Mouse (Mus musculus) heart, postnatal 14 days (tissue): ENCODE measurements around the gene Pdgfd. TPM values are rescaled to one million over a fixed set of nuclear protein-coding genes. Genes with fewer than 3 reads are reported as not detected.
A peak's percentile ranks its signal among the peaks of the same experiment; 100 is the strongest.
"Not testable (repeated sequence)": the region's sequence is repeated elsewhere in the genome, so short reads cannot be mapped to it uniquely, and the experiment has no call there.

Source experiments
- DNase-seq, 2 experiments: peaks; one replicate each; pipeline ENCODE4 v3.0.0; 2021 to 2022
- intact Hi-C: fragments of 180-260 bp; cut with DNase I; formaldehyde crosslinking; loops from one replicate; pipeline ENCODE4 v1.15.1; 2025
- long read RNA-seq, 2 experiments: library from polyadenylated mRNA; stranded (forward); transcript quantifications; one replicate each; pipeline ENCODE4 v2.0.0; 2021
- total RNA-seq, 2 experiments: library from RNA; stranded (reverse); gene quantifications; 2 replicates each; pipeline ENCODE4 v1.2.3; 2021

Pdgfd gene
- 10 to 100 TPM; 13.3 to 15.8 TPM for total RNA-seq
- long read RNA-seq, experiment 1, transcript Pdgfd-203 (6 exons, 2,862 nt), result major isoform, 9 of 34 reads
- long read RNA-seq, experiment 1, transcript Pdgfd-202 (7 exons, 1,795 nt), result major isoform, 9 of 34 reads
- long read RNA-seq, experiment 1, transcript Pdgfd-201 (7 exons, 3,131 nt), result minor isoform, 6 of 34 reads
- long read RNA-seq, experiment 1, partial matches to known transcripts, result 1 of 34 reads
- long read RNA-seq, experiment 1, other reads (novel, unspliced or antisense), result 9 of 34 reads
- long read RNA-seq, experiment 2, transcript Pdgfd-202 (7 exons, 1,795 nt), result major isoform, 12 of 28 reads
- long read RNA-seq, experiment 2, transcript Pdgfd-203 (6 exons, 2,862 nt), result minor isoform, 10 of 28 reads
- long read RNA-seq, experiment 2, partial matches to known transcripts, result 0 of 28 reads
- long read RNA-seq, experiment 2, other reads (novel, unspliced or antisense), result 4 of 28 reads

GRCm38 (mm10) chr9:6168391-6169037 is at the start of gene Pdgfd:
TSS of gene Pdgfd (plus strand) at chr9:6168584.
- peak; percentile 75 to 78 for DNase-seq
- intact Hi-C loops, result loop anchor here (10.0 kb wide), 2 partner anchors 176 to 226 kb away; no protein-coding TSS in a partner anchor

- intact Hi-C loops, result loop anchor here (10.0 kb wide), 2 partner anchors 176 to 226 kb away; no protein-coding TSS in a partner anchor
- peak; percentile 1 to 8 for DNase-seq
Observed at GRCm38 (mm10) chr9:6169038-6169431, 651 bp downstream of the Pdgfd start.

GRCm38 (mm10) chr9:6170962-6171361 is 2.6 kb downstream of the Pdgfd start:
- intact Hi-C loops, result loop anchor here (5.0 kb wide), 1 partner anchor 496 kb away; no protein-coding TSS in a partner anchor
- no peak for DNase-seq

GRCm38 (mm10) chr9:6173276-6173675 is 4.9 kb downstream of the Pdgfd start:
- intact Hi-C loops, result loop anchor here (5.0 kb wide), 1 partner anchor 494 kb away; no protein-coding TSS in a partner anchor
- DNase-seq, result no peak

- intact Hi-C loops, result no loop called here
Observed at GRCm38 (mm10) chr9:6175731-6176130, 7.3 kb downstream of the Pdgfd start.

GRCm38 (mm10) chr9:6182307-6182923 is 14.0 kb downstream of the Pdgfd start:
- DNase-seq, result no peak
- intact Hi-C loops, result no loop called here

More at GRCm38 (mm10) chr9:6175731-6176130, 7.3 kb downstream of the Pdgfd start:
- DNase-seq, result no peak

- intact Hi-C loops, result no loop called here
- DNase-seq, result no peak
Observed at GRCm38 (mm10) chr9:6187955-6188354, 19.6 kb downstream of the Pdgfd start.

- DNase-seq, result no peak
- intact Hi-C loops, result no loop called here
Observed at GRCm38 (mm10) chr9:6193352-6193751, 25.0 kb downstream of the Pdgfd start.

- intact Hi-C loops, result no loop called here
- DNase-seq, result peak in 1 of 2 experiments; percentile 6
Observed at GRCm38 (mm10) chr9:6212862-6213261, 44.5 kb downstream of the Pdgfd start.

- DNase-seq, result no peak
- intact Hi-C loops, result no loop called here
Observed at GRCm38 (mm10) chr9:6217505-6217904, 49.1 kb downstream of the Pdgfd start.

- intact Hi-C loops, DNase-seq: not testable (repeated sequence)
Observed at GRCm38 (mm10) chr9:6235982-6236381, 67.6 kb downstream of the Pdgfd start.

GRCm38 (mm10) chr9:6250320-6250719 is 81.9 kb downstream of the Pdgfd start:
- intact Hi-C loops, result no loop called here
- no peak for DNase-seq

GRCm38 (mm10) chr9:6251990-6252389 is 83.6 kb downstream of the Pdgfd start:
- no peak for DNase-seq
- intact Hi-C loops, result no loop called here

GRCm38 (mm10) chr9:6257072-6257471 is 88.7 kb downstream of the Pdgfd start:
- intact Hi-C loops, result no loop called here

GRCm38 (mm10) chr9:6264820-6265219 is 96.4 kb downstream of the Pdgfd start:
- intact Hi-C loops, result no loop called here
- DNase-seq, result no peak

More at GRCm38 (mm10) chr9:6257072-6257471, 88.7 kb downstream of the Pdgfd start:
- no peak for DNase-seq

GRCm38 (mm10) chr9:6269796-6270280 is 101.5 kb downstream of the Pdgfd start, which contains the start of gene Ddi1:
TSS of gene Ddi1 (minus strand) at chr9:6269846.
- DNase-seq, result no peak
- intact Hi-C loops, result no loop called here

- no peak for DNase-seq
- intact Hi-C loops, result no loop called here
Observed at GRCm38 (mm10) chr9:6276395-6276794, 108.0 kb downstream of the Pdgfd start.

GRCm38 (mm10) chr9:6277526-6277925 is 109.1 kb downstream of the Pdgfd start:
- intact Hi-C loops, result no loop called here
- DNase-seq, result no peak

- DNase-seq, result no peak
- intact Hi-C loops, result no loop called here
Observed at GRCm38 (mm10) chr9:6286770-6287169, 118.4 kb downstream of the Pdgfd start.

GRCm38 (mm10) chr9:6289211-6289696 is 120.9 kb downstream of the Pdgfd start:
- no peak for DNase-seq
- intact Hi-C loops, result no loop called here
